Mouse (Mus musculus): ENCODE results near the gene Defa26. TPM values are rescaled to one million over a fixed set of nuclear protein-coding genes. Genes with fewer than 3 reads are reported as not detected.

Defa26 gene
- not detected for polyA plus RNA-seq (2017; shearing (Covaris generic))

GRCm38 (mm10) chr8:21617883-21618282 lies at the start of gene Defa26:
Defa26 (plus strand) TSS chr8:21618183.

GRCm38 (mm10) chr8:21582706-21583105 lies 35.3 kb upstream of the Defa26 start, which contains the start of gene Defa28:
Defa28 (plus strand) TSS chr8:21583006.

GRCm38 (mm10) chr8:21594408-21594807 lies 23.6 kb upstream of the Defa26 start, which contains the start of gene Gm7861:
Gm7861 (minus strand) TSS chr8:21594508.

GRCm38 (mm10) chr8:21655480-21655879 lies 37.5 kb downstream of the Defa26 start, which contains the start of gene Defa17:
Defa17 (plus strand) TSS chr8:21655780.

GRCm38 (mm10) chr8:21665497-21665896 lies 47.5 kb downstream of the Defa26 start, which contains the start of gene Defa34:
Defa34 (plus strand) TSS chr8:21665797.

Other genes starting within 250 kb of the Defa26 start
- not detected for gene Defa2, start 239.7 kb upstream of the Defa26 start, polyA plus RNA-seq (2017; shearing (Covaris generic))
- gene Defa33, start 226.4 kb upstream of the Defa26 start, polyA plus RNA-seq (2017; shearing (Covaris generic)): not detected
- not detected for gene Defa36, start 190.8 kb upstream of the Defa26 start, polyA plus RNA-seq (2017; shearing (Covaris generic))
- not detected for gene Gm7849, start 161.6 kb upstream of the Defa26 start, polyA plus RNA-seq (2017; shearing (Covaris generic))
- gene Defa20, start 108.9 kb upstream of the Defa26 start, polyA plus RNA-seq (2017; shearing (Covaris generic)): not detected
- gene Defa32, start 89.2 kb upstream of the Defa26 start, polyA plus RNA-seq (2017; shearing (Covaris generic)): not detected
- not detected for gene Defa37, start 52.8 kb upstream of the Defa26 start, polyA plus RNA-seq (2017; shearing (Covaris generic))
- gene Defa28, start 35.2 kb upstream of the Defa26 start, polyA plus RNA-seq (2017; shearing (Covaris generic)): not detected
- gene Gm7861, start 23.7 kb upstream of the Defa26 start, polyA plus RNA-seq (2017; shearing (Covaris generic)): not detected
- not detected for gene Defa17, start 37.6 kb downstream of the Defa26 start, polyA plus RNA-seq (2017; shearing (Covaris generic))
- gene Defa34, start 47.6 kb downstream of the Defa26 start, polyA plus RNA-seq (2017; shearing (Covaris generic)): not detected
- not detected for gene AY761184, start 85.5 kb downstream of the Defa26 start, polyA plus RNA-seq (2017; shearing (Covaris generic))
- not detected for gene Defa24, start 116.3 kb downstream of the Defa26 start, polyA plus RNA-seq (2017; shearing (Covaris generic))
- gene Defb50, start 205.4 kb downstream of the Defa26 start, polyA plus RNA-seq (2017; shearing (Covaris generic)): not detected
- not detected for gene Defb2, start 221.7 kb downstream of the Defa26 start, polyA plus RNA-seq (2017; shearing (Covaris generic))
- gene Defb10, start 240.7 kb downstream of the Defa26 start, polyA plus RNA-seq (2017; shearing (Covaris generic)): not detected